Mouse (Mus musculus) C2C12 (cell line): ENCODE measurements around the gene Surf1. TPM values are rescaled to one million over a fixed set of nuclear protein-coding genes. Genes with fewer than 3 reads are reported as not detected.

Source experiments
- H3K27me3 ChIP-seq: one replicate; pipeline ENCODE4 v1.6.1; 2011; ENCODE audit not compliant: control insufficient read depth, insufficient read depth, insufficient read length
- H3K36me3 ChIP-seq: one replicate; pipeline ENCODE4 v1.6.1; 2011; ENCODE audit not compliant: control insufficient read depth, insufficient read depth
- H3K4me3 ChIP-seq: one replicate; pipeline ENCODE4 v1.5.1; 2011; ENCODE audit warnings: mild to moderate bottlenecking, control low read depth; ENCODE audit not compliant: poor library complexity, insufficient read depth, severe bottlenecking
- H3K79me2 ChIP-seq: one replicate; pipeline ENCODE4 v1.6.1; 2011; ENCODE audit not compliant: control insufficient read depth, insufficient read depth
- H3K79me3 ChIP-seq: one replicate; pipeline ENCODE4 v1.6.1; 2011; ENCODE audit warnings: low read depth, control low read depth
- H3ac ChIP-seq: one replicate; pipeline ENCODE3; 2011; ENCODE audit warnings: low read depth; ENCODE audit not compliant: control insufficient read depth, insufficient read length
- CEBPB ChIP-seq: IDR thresholded peaks from one replicate; pipeline ENCODE4 v1.6.1; 2011; ENCODE audit warnings: low read depth, mild to moderate bottlenecking, control low read depth, moderate library complexity
- CTCF ChIP-seq: IDR thresholded peaks from one replicate; pipeline ENCODE4 v1.5.1; 2011; ENCODE audit not compliant: control insufficient read depth, insufficient read depth, insufficient read length
- FOSL1 ChIP-seq: IDR thresholded peaks from one replicate; pipeline ENCODE4 v1.8.0; 2011; ENCODE audit warnings: mild to moderate bottlenecking, low read length; ENCODE audit not compliant: poor library complexity, insufficient read depth, severe bottlenecking
- MAX ChIP-seq: IDR thresholded peaks from one replicate; pipeline ENCODE4 v1.6.1; 2011; ENCODE audit warnings: mild to moderate bottlenecking, control low read depth
- MYOD1 ChIP-seq: IDR thresholded peaks from one replicate; pipeline ENCODE4 v1.6.1; 2011; ENCODE audit warnings: low read depth; ENCODE audit not compliant: control insufficient read depth, insufficient read length
- MYOG ChIP-seq: IDR thresholded peaks from one replicate; pipeline ENCODE4 v1.6.1; 2011; ENCODE audit not compliant: control insufficient read depth, insufficient read length; ENCODE audit errors: extremely low read depth
- USF1 ChIP-seq: IDR thresholded peaks from one replicate; pipeline ENCODE4 v1.6.1; 2011; ENCODE audit warnings: low read depth, mild to moderate bottlenecking, control low read depth, moderate library complexity
- long read RNA-seq, 2 experiments: library from polyadenylated mRNA; unstranded; transcript quantifications; one replicate each; pipeline ENCODE4 v2.0.0; 2019 to 2020
- polyA plus RNA-seq: library from polyadenylated mRNA; unstranded; fragments of >200 nt; fragmentation: generic; extraction: Trizol; gene quantifications from one replicate; pipeline ENCODE4 v1.2.1, GENCODE M21; 2012; ENCODE audit warnings: missing spikeins

Surf1 gene
- polyA plus RNA-seq: 40.8 TPM
- long read RNA-seq, experiment 1, transcript Surf1-201 (9 exons, 1,173 nt): major isoform, 29 of 56 reads
- long read RNA-seq, experiment 1, transcript Surf1-209 (9 exons, 1,151 nt): minor isoform, 7 of 56 reads
- long read RNA-seq, experiment 1, partial matches to known transcripts: 7 of 56 reads
- long read RNA-seq, experiment 1, other reads (novel, unspliced or antisense): 13 of 56 reads
- long read RNA-seq, experiment 2, partial matches to known transcripts: 5 of 15 reads
- long read RNA-seq, experiment 2, other reads (novel, unspliced or antisense): 5 of 15 reads

DNA sequence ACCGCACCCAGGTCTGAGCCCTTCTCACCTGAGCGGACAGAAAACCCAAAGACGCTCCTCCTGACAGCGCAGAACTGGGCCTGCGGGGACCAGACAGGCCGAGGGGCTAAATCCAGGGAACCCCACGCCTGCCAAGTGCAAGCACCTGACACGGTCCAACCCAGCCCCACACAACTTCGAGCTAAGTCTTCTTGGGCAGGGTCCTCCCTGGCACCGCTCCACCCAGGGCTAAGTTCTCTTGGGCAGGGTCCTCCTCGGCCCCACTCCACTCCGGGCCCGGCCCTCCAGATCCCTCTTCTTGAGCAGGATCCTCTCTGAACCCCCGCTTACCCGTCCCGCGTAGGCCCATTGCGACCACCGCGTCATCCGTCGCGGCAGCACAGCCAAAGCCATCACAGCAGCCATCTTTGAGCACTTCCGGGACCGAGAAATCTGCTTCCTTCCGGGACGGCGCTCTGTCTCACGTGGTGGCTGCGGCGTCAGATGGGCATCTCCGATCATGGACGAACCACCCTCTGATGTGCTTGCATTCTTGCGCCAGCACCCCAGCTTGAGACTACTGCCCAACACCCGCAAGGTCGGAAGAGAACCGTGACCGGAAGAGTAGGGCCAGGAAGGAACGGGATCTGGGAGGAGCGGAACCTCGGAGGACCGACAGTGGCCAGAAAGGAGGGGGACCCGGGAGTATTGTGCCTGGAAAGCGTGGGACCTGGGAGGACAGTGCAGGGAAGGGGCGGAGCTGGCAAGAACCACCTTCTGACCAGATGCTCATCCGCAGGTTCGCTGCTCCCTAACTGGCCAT, at the start of gene Surf1, which contains the start of gene Surf2:
Gene Surf1 (minus strand): TSS at position 604 of the 802 bp plus-strand sequence.
Gene Surf2 (plus strand): TSS at position 441 of the 802 bp plus-strand sequence.
- peaks cover 94% of the 10 kb centered on the region for H3K79me2 ChIP-seq
- H3K36me3 ChIP-seq: peaks cover 83% of the 10 kb centered on the region
- TF ChIP-seq FOSL1: no peak
- TF ChIP-seq USF1: peak; percentile 89
- peak; percentile 95 for TF ChIP-seq MAX
- H3K27me3 ChIP-seq: no peaks in the 10 kb centered on the region
- peak within 1 kb of the TSS; percentile 92 for H3ac ChIP-seq
- H3K79me3 ChIP-seq: peaks cover 61% of the 10 kb centered on the region
- peak within 1 kb of the TSS; percentile 75 for H3K4me3 ChIP-seq

- Histone ChIP-seq H3K79me2 (peaks cover 43% of the 10 kb centered on the region), H3K79me3 (peaks cover 18% of the 10 kb centered on the region), H3K27me3 (peaks cover 2% of the 10 kb centered on the region), H3K4me3 (peak overlapping the region; percentile 92), H3ac (peak overlapping the region; percentile 15), H3K36me3 (peaks cover 31% of the 10 kb centered on the region)
- TF ChIP-seq MYOG (no peak), USF1 (no peak)
These were observed 48.5 kb upstream of the Surf1 start for GRCm38 (mm10) chr2:26964724-26965370.

- peaks cover 49% of the 10 kb centered on the region for H3K79me2 ChIP-seq
- peak within 1 kb of the TSS; percentile 77 for H3ac ChIP-seq
- H3K4me3 ChIP-seq: peak within 1 kb of the TSS; percentile 92
- peaks cover 35% of the 10 kb centered on the region for H3K36me3 ChIP-seq
- peaks cover 18% of the 10 kb centered on the region for H3K79me3 ChIP-seq
- H3K27me3 ChIP-seq: no peaks in the 10 kb centered on the region
- TF ChIP-seq CEBPB (no peak), FOSL1 (no peak), MAX (peak; percentile 78)
These were observed 47.8 kb upstream of the Surf1 start, which contains the start of gene Rexo4 for GRCm38 (mm10) chr2:26963923-26964723. Gene Rexo4, minus strand, starts transcription at chr2:26964386.

GRCm38 (mm10) chr2:26960756-26961155, 44.4 kb upstream of the Surf1 start:
- peaks cover 18% of the 10 kb centered on the region for H3K79me3 ChIP-seq
- no peak overlapping the region for H3ac ChIP-seq
- TF ChIP-seq MYOG (no peak), FOSL1 (no peak), MAX (no peak), USF1 (no peak), CEBPB (no peak), CTCF (no peak), MYOD1 (no peak)
- no peak overlapping the region for H3K4me3 ChIP-seq
- peaks cover 49% of the 10 kb centered on the region for H3K79me2 ChIP-seq
- no peaks in the 10 kb centered on the region for H3K27me3 ChIP-seq
- H3K36me3 ChIP-seq: peaks cover 68% of the 10 kb centered on the region

DNA sequence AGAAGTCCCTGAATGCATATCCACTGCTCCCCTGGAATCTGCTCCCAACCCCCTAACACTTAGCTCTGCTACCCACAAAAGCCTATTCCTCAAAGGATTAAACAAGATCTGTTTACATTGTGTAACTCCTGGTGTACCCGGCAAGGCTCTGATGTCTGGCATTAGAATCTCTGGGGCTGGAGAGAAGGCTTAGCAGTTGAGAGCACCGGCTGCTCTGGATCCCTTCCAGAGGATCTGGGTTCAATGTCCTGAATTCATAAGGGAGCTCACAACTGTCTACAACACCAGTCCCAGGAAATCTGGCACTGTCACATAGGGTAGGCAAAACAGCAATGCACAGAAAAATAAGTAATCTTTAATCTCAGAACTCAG, 41.1 kb upstream of the Surf1 start:
- Histone ChIP-seq H3K79me3 (peaks cover 4% of the 10 kb centered on the region), H3K79me2 (peaks cover 32% of the 10 kb centered on the region), H3ac (no peak overlapping the region), H3K4me3 (no peak overlapping the region), H3K36me3 (peaks cover 93% of the 10 kb centered on the region), H3K27me3 (no peaks in the 10 kb centered on the region)
- TF ChIP-seq CTCF (no peak), MAX (no peak), USF1 (no peak), CEBPB (no peak), MYOG (no peak), MYOD1 (no peak), FOSL1 (no peak)
